Mouse (Mus musculus): Measurements from ENCODE around the gene P2ry10. TPM values are rescaled to one million over a fixed set of nuclear protein-coding genes. Genes with fewer than 3 reads are reported as not detected.

Gene P2ry10
- polyA plus RNA-seq, 1 experiment from 2014 or later: not detected

DNA sequence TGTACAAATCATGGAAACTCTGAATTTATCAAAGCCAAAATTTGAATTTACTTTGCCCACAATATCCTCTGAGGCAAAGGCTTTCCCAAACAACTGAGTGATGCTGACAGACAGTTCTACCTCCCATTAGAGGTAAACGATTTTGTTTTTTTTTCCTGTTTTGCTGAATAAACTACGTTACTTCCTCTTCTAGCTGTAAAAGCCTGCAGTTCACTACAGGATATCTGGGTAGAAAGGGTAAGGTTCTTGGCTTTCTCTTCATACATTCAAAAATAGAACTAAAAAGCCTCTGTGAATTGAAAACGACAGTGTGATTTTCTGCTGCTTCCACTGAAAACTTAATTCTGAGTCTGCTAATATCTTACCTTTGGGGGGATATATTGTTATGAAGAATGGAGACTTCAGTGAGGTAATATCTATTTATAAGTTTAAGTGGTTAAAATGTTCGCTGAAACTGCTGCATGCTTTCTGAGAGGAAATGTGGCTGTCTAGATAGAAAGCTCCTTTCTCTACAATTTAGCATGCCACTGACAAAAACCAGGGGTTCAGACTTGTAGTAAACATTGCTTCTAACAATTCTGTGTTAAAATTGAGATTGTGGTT, 61.2 kb downstream of the P2ry10 start:
- Histone ChIP-seq H3K27me3 (ENCODE audit: poor library complexity, severe bottlenecking) (peaks cover 42% of the 10 kb centered on the region), H3K27ac (no peak overlapping the region)

DNA sequence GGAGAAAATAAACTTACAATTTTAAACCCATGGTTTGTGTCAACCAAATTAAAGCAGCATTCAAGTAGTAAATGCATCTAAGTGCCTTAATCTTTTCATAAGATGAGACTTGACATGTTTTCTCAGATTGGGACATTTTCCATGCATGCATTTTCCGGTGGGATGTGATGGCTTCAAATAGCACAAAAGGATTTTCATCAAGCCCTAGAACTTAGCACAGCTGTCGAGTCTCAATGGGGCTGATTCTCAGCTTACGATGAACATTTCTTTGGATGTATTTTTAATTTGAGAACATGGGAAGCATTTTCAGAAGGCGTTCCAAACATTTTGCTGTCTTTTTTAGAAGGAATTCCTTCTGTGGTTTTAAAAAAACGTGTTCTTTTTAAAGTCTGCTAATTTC, 61.7 kb downstream of the P2ry10 start:
- peaks cover 6% of the 10 kb centered on the region; the same call in 1 of the 2 replicates for H3K4me1 ChIP-seq
- no peak overlapping the region for H3K4me3 ChIP-seq
- DNase-seq (ENCODE audit: extremely low spot score, low spot score): no peak
- H3K9me3 ChIP-seq: no peaks in the 10 kb centered on the region
- H3K27me3 ChIP-seq (ENCODE audit: poor library complexity, severe bottlenecking): peaks cover 42% of the 10 kb centered on the region
- H3K27ac ChIP-seq: no peak overlapping the region
- WGBS: 60% methylated on average over 5 of the region's 5 CpGs
- H3K36me3 ChIP-seq (replicated peaks): no peaks in the 10 kb centered on the region

More for the DNA sequence above, 61.2 kb downstream of the P2ry10 start:
- WGBS: 81% methylated on average over 4 of the region's 4 CpGs
- Histone ChIP-seq H3K9me3 (no peaks in the 10 kb centered on the region), H3K36me3 (replicated peaks) (no peaks in the 10 kb centered on the region), H3K4me1 (peaks cover 6% of the 10 kb centered on the region; the same call in 1 of the 2 replicates), H3K4me3 (no peak overlapping the region)
- DNase-seq (ENCODE audit: extremely low spot score, low spot score): no peak

GRCm38 (mm10) chrX:107150752-107151515, 62.6 kb downstream of the P2ry10 start:
- WGBS: 60% methylated on average over 4 of the region's 4 CpGs
- Histone ChIP-seq H3K27me3 (ENCODE audit: poor library complexity, severe bottlenecking) (peaks cover 42% of the 10 kb centered on the region), H3K9me3 (no peaks in the 10 kb centered on the region), H3K4me3 (no peak overlapping the region), H3K36me3 (replicated peaks) (no peaks in the 10 kb centered on the region), H3K27ac (no peak overlapping the region), H3K4me1 (peaks cover 6% of the 10 kb centered on the region; the same call in 1 of the 2 replicates)
- no peak for DNase-seq (ENCODE audit: extremely low spot score, low spot score)

Other genes with a start within 250 kb of the P2ry10 start
- gene Rtl3, start 247.8 kb upstream of the P2ry10 start, polyA plus RNA-seq (2016; fragmentation: Nextera tagmentation; extraction: Ambion mirVana): 0.06 and 0.09 TPM in 2 replicates
- 10.5 and 11.1 TPM in 2 replicates for gene Lpar4, start 167.9 kb upstream of the P2ry10 start, polyA plus RNA-seq (2016; fragmentation: Nextera tagmentation; extraction: Ambion mirVana)
- gene P2ry10b, start 60.4 kb downstream of the P2ry10 start, polyA plus RNA-seq (2016; fragmentation: Nextera tagmentation; extraction: Ambion mirVana): 0.25 and 0.29 TPM in 2 replicates
- not detected in 2 replicates for gene Gpr174, start 167.4 kb downstream of the P2ry10 start, polyA plus RNA-seq (2016; fragmentation: Nextera tagmentation; extraction: Ambion mirVana)

Data from forebrain, embryonic 10.5 days (tissue).